Mouse (Mus musculus) liver, embryonic 16.5 days (tissue): Measurements from ENCODE around the gene Safb. TPM values are rescaled to one million over a fixed set of nuclear protein-coding genes. Genes with fewer than 3 reads are reported as not detected.

Source experiments
- ATAC-seq: fragments of 200-750 bp; cut with Nextera tagmentation; 2 replicates; pipeline ENCODE4 v1.8.0; 2017; ENCODE audit warnings: low read depth, mild to moderate bottlenecking, moderate number of reproducible peaks, moderate library complexity
- H3K27ac ChIP-seq: fragments of 300-500 bp; sonication (generic); 2 replicates; pipeline ENCODE4 v1.5.1; 2014; ENCODE audit warnings: mild to moderate bottlenecking, low read length
- H3K27me3 ChIP-seq: fragments of 300-500 bp; sonication (generic); 2 replicates; pipeline ENCODE4 v1.6.1; 2014; ENCODE audit warnings: low read depth, low read length, mixed read lengths; ENCODE audit not compliant: control insufficient read depth, insufficient read depth
- H3K36me3 ChIP-seq: fragments of 300-500 bp; sonication (generic); 2 replicates; pipeline ENCODE4 v1.6.1; 2014; ENCODE audit warnings: mild to moderate bottlenecking; ENCODE audit not compliant: control insufficient read depth, insufficient read depth
- H3K4me1 ChIP-seq: fragments of 300-500 bp; sonication (generic); 2 replicates; pipeline ENCODE4 v1.6.1; 2014; ENCODE audit warnings: low read depth, low read length, mixed read lengths; ENCODE audit not compliant: control insufficient read depth
- H3K4me2 ChIP-seq: fragments of 300-500 bp; sonication (generic); 2 replicates; pipeline ENCODE4 v1.6.1; 2014; ENCODE audit warnings: low read depth, low read length, mixed read lengths
- H3K4me3 ChIP-seq: fragments of 300-500 bp; sonication (generic); 2 replicates; pipeline ENCODE4 v1.5.1; 2014; ENCODE audit warnings: low read depth, mild to moderate bottlenecking, low read length
- H3K9ac ChIP-seq: fragments of 300-500 bp; sonication (generic); 2 replicates; pipeline ENCODE4 v1.6.1; 2014; ENCODE audit warnings: low read depth, low read length
- H3K9me3 ChIP-seq: fragments of 300-500 bp; sonication (generic); replicated peaks from 2 replicates; pipeline ENCODE4 v1.6.1; 2016; ENCODE audit warnings: low read length; ENCODE audit not compliant: control insufficient read depth
- WGBS: fragments of 180-500 bp; shearing (Covaris S2); extraction: QIAGEN DNeasy Blood & Tissue Kit; methylation state at CpG from one replicate; pipeline ENCODE4 v1.1.7; 2014; ENCODE audit not compliant: insufficient replicate concordance; 5-methylcytosine and 5-hydroxymethylcytosine counted together
- polyA plus RNA-seq: library from polyadenylated mRNA; unstranded; fragments of >200 nt; fragmentation: Nextera tagmentation; extraction: Ambion mirVana; gene quantifications from 2 replicates; pipeline ENCODE4 v1.2.1, GENCODE M21; 2015

Safb gene
- polyA plus RNA-seq, 1 experiment from 2014 or later: 38.7 TPM

GRCm38 (mm10) chr17:56603186-56604069 is 18.8 kb downstream of the Safb start:
- Histone ChIP-seq H3K9ac (no peak overlapping the region), H3K9me3 (no peaks in the 10 kb centered on the region), H3K4me2 (no peak overlapping the region), H3K4me1 (peaks cover 5% of the 10 kb centered on the region), H3K4me3 (no peak overlapping the region), H3K27ac (no peak overlapping the region), H3K36me3 (peaks cover 77% of the 10 kb centered on the region), H3K27me3 (no peaks in the 10 kb centered on the region)
- WGBS: 95% methylated on average over 28 of the region's 28 CpGs
- ATAC-seq: no peak

- Histone ChIP-seq H3K27me3 (no peaks in the 10 kb centered on the region), H3K4me3 (no peak overlapping the region), H3K27ac (no peak overlapping the region), H3K36me3 (peaks cover 77% of the 10 kb centered on the region), H3K4me1 (peaks cover 9% of the 10 kb centered on the region), H3K9me3 (no peaks in the 10 kb centered on the region), H3K4me2 (no peak overlapping the region), H3K9ac (no peak overlapping the region)
- ATAC-seq: no peak
- WGBS: 89% methylated on average over 9 of the region's 9 CpGs
Observed at GRCm38 (mm10) chr17:56604070-56604380, 19.4 kb downstream of the Safb start.

- no peak overlapping the region for H3K27ac ChIP-seq
- H3K36me3 ChIP-seq: peaks cover 75% of the 10 kb centered on the region
- 80% methylated on average over 3 of the region's 3 CpGs for WGBS
- no peaks in the 10 kb centered on the region for H3K9me3 ChIP-seq
- no peak overlapping the region for H3K9ac ChIP-seq
- no peak overlapping the region for H3K4me3 ChIP-seq
- peaks cover 9% of the 10 kb centered on the region for H3K4me1 ChIP-seq
- H3K27me3 ChIP-seq: no peaks in the 10 kb centered on the region
- ATAC-seq: no peak
- no peak overlapping the region for H3K4me2 ChIP-seq
Observed at GRCm38 (mm10) chr17:56604422-56604821, 19.8 kb downstream of the Safb start.

- no peak overlapping the region for H3K9ac ChIP-seq
- no peak overlapping the region for H3K4me2 ChIP-seq
- no peaks in the 10 kb centered on the region for H3K9me3 ChIP-seq
- H3K27me3 ChIP-seq: no peaks in the 10 kb centered on the region
- H3K4me3 ChIP-seq: no peak overlapping the region
- H3K4me1 ChIP-seq: peaks cover 14% of the 10 kb centered on the region
- peaks cover 65% of the 10 kb centered on the region for H3K36me3 ChIP-seq
- no peak for ATAC-seq
- no peak overlapping the region for H3K27ac ChIP-seq
- WGBS: 84% methylated on average over 9 of the region's 9 CpGs
Observed at GRCm38 (mm10) chr17:56605431-56605830, 20.8 kb downstream of the Safb start.

GRCm38 (mm10) chr17:56607521-56608062 is 23.0 kb downstream of the Safb start:
- no peak overlapping the region for H3K27ac ChIP-seq
- H3K4me2 ChIP-seq: no peak overlapping the region
- H3K9me3 ChIP-seq: no peaks in the 10 kb centered on the region
- peaks cover 36% of the 10 kb centered on the region for H3K4me1 ChIP-seq
- no peak for ATAC-seq
- no peaks in the 10 kb centered on the region for H3K27me3 ChIP-seq
- no peak overlapping the region for H3K9ac ChIP-seq
- H3K36me3 ChIP-seq: peaks cover 45% of the 10 kb centered on the region
- H3K4me3 ChIP-seq: no peak overlapping the region
- WGBS: 76% methylated on average over 3 of the region's 3 CpGs

- Histone ChIP-seq H3K4me2 (peak overlapping the region; percentile 72), H3K36me3 (peaks cover 34% of the 10 kb centered on the region), H3K27me3 (no peaks in the 10 kb centered on the region), H3K27ac (peak overlapping the region; percentile 83), H3K4me3 (peak overlapping the region; percentile 82), H3K9me3 (no peaks in the 10 kb centered on the region), H3K9ac (peak overlapping the region; percentile 80), H3K4me1 (peaks cover 39% of the 10 kb centered on the region)
- WGBS: 36% methylated on average over 5 of the region's 5 CpGs
- no peak for ATAC-seq
Observed at GRCm38 (mm10) chr17:56608699-56609098, 24.1 kb downstream of the Safb start.

GRCm38 (mm10) chr17:56609452-56610171 is 25.0 kb downstream of the Safb start, which contains the start of gene 2410015M20Rik:
2410015M20Rik (minus strand) TSS chr17:56609771.
- H3K27ac ChIP-seq: peak within 1 kb of the TSS; percentile 83
- peaks cover 25% of the 10 kb centered on the region for H3K36me3 ChIP-seq
- no peaks in the 10 kb centered on the region for H3K9me3 ChIP-seq
- H3K9ac ChIP-seq: peak within 1 kb of the TSS; percentile 80
- peak within 1 kb of the TSS; percentile 72 for H3K4me2 ChIP-seq
- under 1% methylated on average over 44 of the region's 44 CpGs for WGBS
- peak; percentile 83 for ATAC-seq
- peaks cover 44% of the 10 kb centered on the region for H3K4me1 ChIP-seq
- H3K4me3 ChIP-seq: peak within 1 kb of the TSS; percentile 82
- H3K27me3 ChIP-seq: no peaks in the 10 kb centered on the region

GRCm38 (mm10) chr17:56611323-56611722 is 26.7 kb downstream of the Safb start:
- H3K4me1 ChIP-seq: peaks cover 48% of the 10 kb centered on the region

More at GRCm38 (mm10) chr17:56611323-56611722, 26.7 kb downstream of the Safb start:
- no peaks in the 10 kb centered on the region for H3K27me3 ChIP-seq
- H3K27ac ChIP-seq: peak overlapping the region; percentile 83
- H3K9ac ChIP-seq: no peak overlapping the region
- H3K9me3 ChIP-seq: no peaks in the 10 kb centered on the region
- peaks cover 14% of the 10 kb centered on the region for H3K36me3 ChIP-seq
- H3K4me2 ChIP-seq: no peak overlapping the region
- no peak for ATAC-seq
- WGBS: 71% methylated on average over 2 of the region's 2 CpGs
- H3K4me3 ChIP-seq: no peak overlapping the region
